Mouse (Mus musculus): ENCODE results near the gene Ubac2. TPM values are rescaled to one million over a fixed set of nuclear protein-coding genes. Genes with fewer than 3 reads are reported as not detected.

Ubac2 gene
- total and polyA plus RNA-seq, 3 experiments = 25.0 to 50.8 (median 37.2) TPM

DNA sequence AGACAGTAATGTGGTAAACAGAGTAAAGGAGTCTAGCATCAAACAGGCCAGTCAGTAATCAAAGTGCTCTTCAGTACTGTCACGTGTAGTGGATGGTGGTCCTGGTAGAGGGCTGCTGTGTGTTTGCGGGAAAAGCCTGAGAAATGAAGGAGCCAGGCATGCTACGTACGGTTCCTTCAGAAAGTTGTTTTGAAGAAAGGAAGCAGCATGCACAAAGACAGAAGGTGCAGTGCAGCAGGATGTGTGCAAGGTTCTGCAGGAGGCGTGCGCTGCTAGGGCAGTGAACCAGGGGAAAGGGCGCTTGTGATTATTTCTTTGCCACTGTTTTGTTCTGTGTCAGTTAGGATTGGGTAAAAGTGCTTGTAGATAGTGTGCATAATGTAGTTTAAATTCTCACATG, 2.8 kb downstream of the Ubac2 start:
- DNase-seq (ENCODE audit: low spot score) (no peak), ATAC-seq (ENCODE audit: extremely low read depth, insufficient number of reproducible peaks, low FRiP score, poor library complexity, severe bottlenecking) (no peak)
- no peak for TF ChIP-seq POLR2AphosphoS5 (IDR thresholded peaks at IDR 0.05; ENCODE audit: insufficient replicate concordance, low read depth, low read length)
- TF ChIP-seq CTCF (IDR thresholded peaks at IDR 0.05; ENCODE audit: low read depth, low read length) = no peak
- TF ChIP-seq GATA1 (IDR thresholded peaks at IDR 0.05; ENCODE audit: borderline replicate concordance, low read length) = no peak
- TF ChIP-seq TAL1 (conservative IDR thresholded peaks at IDR 0.05; ENCODE audit: low read depth, low read length) = no peak
- no peak for TF ChIP-seq GATA2 (IDR thresholded peaks at IDR 0.05; ENCODE audit: borderline replicate concordance, low read depth, low read length)
- no peaks in the 10 kb centered on the region for H3K27me3 ChIP-seq (ENCODE audit: insufficient read depth, low read length)
- no peaks in the 10 kb centered on the region for H3K9me3 ChIP-seq (replicated peaks)
- H3K36me3 ChIP-seq (replicated peaks) = peaks cover 58% of the 10 kb centered on the region
- peaks cover 48% of the 10 kb centered on the region for H3K4me1 ChIP-seq (ENCODE audit: insufficient read depth, low read depth, low read length)
- no peak overlapping the region for H3K4me3 ChIP-seq (ENCODE audit: low read depth, low read length)

DNA sequence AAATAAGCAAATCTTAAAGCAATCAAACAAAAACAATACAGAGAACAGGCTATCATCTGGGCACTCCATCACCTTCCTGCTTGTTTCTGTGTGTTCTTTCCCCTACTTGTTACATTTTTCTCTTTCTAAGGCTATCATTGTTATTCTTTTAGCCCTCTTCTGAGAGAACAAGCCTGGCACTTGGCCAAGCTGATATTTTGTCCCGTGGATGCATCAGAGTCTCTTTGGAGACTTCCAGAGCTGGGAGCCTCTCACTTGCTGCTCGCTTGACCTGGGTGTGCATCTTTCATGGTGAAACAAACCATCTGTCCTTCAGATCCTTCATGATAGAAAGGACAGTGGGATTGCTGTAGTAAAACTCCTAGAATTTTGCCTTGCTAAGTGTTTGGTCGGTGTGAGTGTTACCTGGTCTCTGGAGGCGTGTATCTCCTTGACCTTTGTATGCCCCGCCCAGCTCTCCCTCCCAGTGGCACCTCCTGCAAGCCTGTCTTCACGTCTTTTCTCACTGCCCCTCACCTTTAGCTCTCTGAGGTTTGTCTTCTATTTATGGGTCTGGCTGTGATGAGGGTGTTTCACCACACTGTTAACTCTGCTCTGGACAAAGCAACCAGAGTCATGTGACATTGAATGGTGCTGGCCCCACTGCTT, 5.9 kb downstream of the Ubac2 start:
- ATAC-seq (ENCODE audit: extremely low read depth, insufficient number of reproducible peaks, low FRiP score, poor library complexity, severe bottlenecking) (no peak), DNase-seq (ENCODE audit: low spot score) (no peak)
- H3K4me1 ChIP-seq (ENCODE audit: insufficient read depth, low read depth, low read length) = peaks cover 42% of the 10 kb centered on the region
- H3K27me3 ChIP-seq (ENCODE audit: insufficient read depth, low read length) = no peaks in the 10 kb centered on the region
- no peak overlapping the region for H3K4me3 ChIP-seq (ENCODE audit: low read depth, low read length)
- no peaks in the 10 kb centered on the region for H3K9me3 ChIP-seq (replicated peaks)
- no peak for TF ChIP-seq CTCF (IDR thresholded peaks at IDR 0.05; ENCODE audit: low read depth, low read length)
- no peak for TF ChIP-seq TAL1 (conservative IDR thresholded peaks at IDR 0.05; ENCODE audit: low read depth, low read length)
- TF ChIP-seq POLR2AphosphoS5 (IDR thresholded peaks at IDR 0.05; ENCODE audit: insufficient replicate concordance, low read depth, low read length) = no peak
- no peak for TF ChIP-seq GATA2 (IDR thresholded peaks at IDR 0.05; ENCODE audit: borderline replicate concordance, low read depth, low read length)
- TF ChIP-seq GATA1 (IDR thresholded peaks at IDR 0.05; ENCODE audit: borderline replicate concordance, low read length) = no peak
- H3K36me3 ChIP-seq (replicated peaks) = peaks cover 70% of the 10 kb centered on the region

DNA sequence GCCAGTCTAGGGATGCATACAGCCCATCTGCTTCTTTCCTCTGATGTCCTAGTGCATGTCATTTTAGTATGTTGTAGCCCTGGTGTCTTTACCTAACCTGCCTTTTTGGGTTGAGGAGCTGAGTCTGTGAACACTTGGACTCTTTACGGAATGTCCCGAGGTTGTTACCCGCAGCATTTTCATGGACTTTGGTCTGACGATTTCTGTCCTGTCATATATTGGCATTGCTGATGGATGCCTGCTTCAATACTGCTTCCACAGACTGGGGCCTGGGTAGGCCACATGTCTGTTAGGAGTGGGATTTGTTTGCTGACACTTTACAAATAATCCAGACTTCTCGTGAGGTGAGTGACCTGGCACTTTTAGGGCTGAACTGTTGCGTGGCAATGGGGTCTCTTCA, 15.3 kb downstream of the Ubac2 start:
- H3K27me3 ChIP-seq (ENCODE audit: insufficient read depth, low read length) = no peaks in the 10 kb centered on the region
- H3K4me3 ChIP-seq (ENCODE audit: low read depth, low read length) = no peak overlapping the region
- ATAC-seq (ENCODE audit: extremely low read depth, insufficient number of reproducible peaks, low FRiP score, poor library complexity, severe bottlenecking) = no peak
- H3K36me3 ChIP-seq (replicated peaks) = peaks cover 58% of the 10 kb centered on the region
- peaks cover 9% of the 10 kb centered on the region for H3K4me1 ChIP-seq (ENCODE audit: insufficient read depth, low read depth, low read length)
- TF ChIP-seq TAL1 (conservative IDR thresholded peaks at IDR 0.05; ENCODE audit: low read depth, low read length) (no peak), GATA1 (IDR thresholded peaks at IDR 0.05; ENCODE audit: borderline replicate concordance, low read length) (no peak), CTCF (IDR thresholded peaks at IDR 0.05; ENCODE audit: low read depth, low read length) (no peak), POLR2AphosphoS5 (IDR thresholded peaks at IDR 0.05; ENCODE audit: insufficient replicate concordance, low read depth, low read length) (no peak), GATA2 (IDR thresholded peaks at IDR 0.05; ENCODE audit: borderline replicate concordance, low read depth, low read length) (no peak)
- DNase-seq (ENCODE audit: low spot score) = no peak
- no peaks in the 10 kb centered on the region for H3K9me3 ChIP-seq (replicated peaks)

DNA sequence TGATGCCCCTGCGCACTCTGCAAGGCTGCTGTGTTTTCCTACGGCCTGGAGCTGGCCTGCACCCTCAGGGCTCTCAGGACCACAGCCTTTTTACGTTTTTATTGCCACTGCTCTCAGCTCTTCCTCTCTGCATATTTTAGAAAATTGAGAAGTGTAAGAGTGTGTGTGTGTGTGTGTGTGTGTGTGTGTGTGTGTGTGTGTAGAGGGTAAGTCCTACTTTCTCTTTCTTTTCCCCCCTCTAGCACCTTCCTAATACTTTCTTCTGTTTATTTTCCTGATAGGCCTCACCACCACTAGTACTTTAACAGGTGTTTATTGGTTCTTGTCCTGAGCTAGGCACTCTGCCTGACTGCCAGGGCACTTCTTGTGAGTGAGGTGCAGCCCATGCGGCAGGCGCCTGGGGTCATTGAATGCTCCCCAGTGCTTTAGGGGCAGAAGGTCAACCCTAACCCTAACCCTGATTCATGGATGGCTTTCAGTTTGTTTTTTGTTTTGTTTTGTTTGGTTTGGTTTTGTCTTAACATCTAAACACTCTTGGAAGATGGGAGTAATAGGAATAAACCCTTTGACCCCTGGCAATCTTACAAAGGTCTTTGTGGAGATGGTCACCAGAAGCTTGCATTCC, 16.2 kb downstream of the Ubac2 start:
- ATAC-seq (ENCODE audit: extremely low read depth, insufficient number of reproducible peaks, low FRiP score, poor library complexity, severe bottlenecking) (no peak), DNase-seq (ENCODE audit: low spot score) (no peak)
- Histone ChIP-seq H3K4me3 (ENCODE audit: low read depth, low read length) (no peak overlapping the region), H3K9me3 (replicated peaks) (no peaks in the 10 kb centered on the region; the same call in 1 of the 2 replicates), H3K36me3 (replicated peaks) (peaks cover 58% of the 10 kb centered on the region), H3K4me1 (ENCODE audit: insufficient read depth, low read depth, low read length) (peaks cover 9% of the 10 kb centered on the region), H3K27me3 (ENCODE audit: insufficient read depth, low read length) (no peaks in the 10 kb centered on the region)
- no peak for TF ChIP-seq GATA2 (IDR thresholded peaks at IDR 0.05; ENCODE audit: borderline replicate concordance, low read depth, low read length)

DNA sequence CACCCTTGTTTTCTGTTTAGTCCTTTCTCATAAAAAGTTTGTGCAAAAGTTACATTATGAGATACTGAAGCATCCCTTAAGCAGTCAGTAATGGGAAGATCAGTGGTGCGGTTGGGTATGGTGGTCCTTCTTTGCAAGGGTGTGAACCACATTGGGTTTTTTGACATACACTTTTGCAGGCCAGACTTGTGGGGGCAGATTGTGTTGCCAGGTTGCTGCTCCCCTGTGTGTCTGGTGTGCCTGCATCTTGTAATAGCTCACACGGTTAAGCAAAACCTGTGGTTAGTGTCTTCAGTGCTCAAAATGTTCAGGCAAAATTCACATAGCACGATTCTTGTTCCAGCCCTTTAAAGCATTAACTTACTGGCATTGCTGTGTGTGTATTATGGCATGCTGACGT, 16.9 kb downstream of the Ubac2 start:
- no peak for ATAC-seq (ENCODE audit: extremely low read depth, insufficient number of reproducible peaks, low FRiP score, poor library complexity, severe bottlenecking)
- no peak for TF ChIP-seq CTCF (IDR thresholded peaks at IDR 0.05; ENCODE audit: low read depth, low read length)
- Histone ChIP-seq H3K9me3 (replicated peaks) (peaks cover 3% of the 10 kb centered on the region), H3K4me3 (ENCODE audit: low read depth, low read length) (no peak overlapping the region), H3K27me3 (ENCODE audit: insufficient read depth, low read length) (no peaks in the 10 kb centered on the region), H3K4me1 (ENCODE audit: insufficient read depth, low read depth, low read length) (peaks cover 9% of the 10 kb centered on the region), H3K36me3 (replicated peaks) (peaks cover 59% of the 10 kb centered on the region)
- DNase-seq (ENCODE audit: low spot score) = no peak

- H3K9me3 ChIP-seq (replicated peaks) = peaks cover 4% of the 10 kb centered on the region
- H3K4me3 ChIP-seq (ENCODE audit: low read depth, low read length) = no peak overlapping the region
- TF ChIP-seq TAL1 (conservative IDR thresholded peaks at IDR 0.05; ENCODE audit: low read depth, low read length) = no peak
- no peak for TF ChIP-seq CTCF (IDR thresholded peaks at IDR 0.05; ENCODE audit: low read depth, low read length)
- no peak for TF ChIP-seq GATA2 (IDR thresholded peaks at IDR 0.05; ENCODE audit: borderline replicate concordance, low read depth, low read length)
- TF ChIP-seq POLR2AphosphoS5 (IDR thresholded peaks at IDR 0.05; ENCODE audit: insufficient replicate concordance, low read depth, low read length) = no peak
- TF ChIP-seq GATA1 (IDR thresholded peaks at IDR 0.05; ENCODE audit: borderline replicate concordance, low read length) = no peak
- no peaks in the 10 kb centered on the region for H3K27me3 ChIP-seq (ENCODE audit: insufficient read depth, low read length)
- ATAC-seq (ENCODE audit: extremely low read depth, insufficient number of reproducible peaks, low FRiP score, poor library complexity, severe bottlenecking) = no peak
- peaks cover 5% of the 10 kb centered on the region for H3K4me1 ChIP-seq (ENCODE audit: insufficient read depth, low read depth, low read length)
- DNase-seq (ENCODE audit: low spot score) = no peak
- peaks cover 59% of the 10 kb centered on the region for H3K36me3 ChIP-seq (replicated peaks)
These were observed 18.0 kb downstream of the Ubac2 start for GRCm38 (mm10) chr14:121896126-121897090.
